Mouse (Mus musculus): ENCODE measurements around the gene Dclre1c. TPM values are rescaled to one million over a fixed set of nuclear protein-coding genes. Genes with fewer than 3 reads are reported as not detected.

Dclre1c gene
- 7.5 and 8.5 TPM in 2 replicates for polyA plus RNA-seq (2012; rRNA removed; ENCODE audit: low replicate concordance)

GRCm38 (mm10) chr2:3423841-3424578, at the start of gene Dclre1c:
Gene Dclre1c (plus strand): TSS chr2:3424131.

DNA sequence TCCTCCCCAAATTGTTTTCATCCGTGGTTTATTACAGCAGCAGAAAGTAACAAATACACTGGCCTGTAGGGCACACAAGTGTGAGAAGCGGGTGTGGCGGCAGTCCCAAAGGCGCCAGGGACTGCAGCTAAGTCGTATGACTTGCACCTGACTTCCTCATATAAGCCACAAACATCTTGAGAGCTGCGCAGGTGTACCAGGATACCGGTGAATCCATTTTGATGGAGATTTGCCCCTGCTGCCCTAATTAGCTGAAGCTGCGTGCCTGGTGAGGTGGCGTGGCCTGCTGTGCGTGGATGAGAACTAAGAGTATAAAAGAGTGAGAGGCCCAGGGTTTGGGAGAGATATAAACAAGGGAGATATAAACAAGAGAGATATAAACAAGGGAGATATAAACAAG, 26.8 kb upstream of the Dclre1c start, which contains the start of gene Olah:
Olah (minus strand) TSS at position 101 of the 400 bp plus-strand sequence.

GRCm38 (mm10) chr2:3422548-3422947, 1.4 kb upstream of the Dclre1c start, which contains the start of gene Meig1:
Gene Meig1 (minus strand): TSS chr2:3422648.

GRCm38 (mm10) chr2:3474861-3475283, 50.9 kb downstream of the Dclre1c start, which contains the start of gene Suv39h2:
Gene Suv39h2 (minus strand): TSS chr2:3475031.

GRCm38 (mm10) chr2:3512552-3513454, 88.9 kb downstream of the Dclre1c start, which contains the start of the genes Gm45902, Hspa14 and Cdnf:
Gene Gm45902 (minus strand): TSS chr2:3512790.
Gene Hspa14 (minus strand): TSS chr2:3512814.
Gene Cdnf (plus strand): TSS chr2:3513030.

Other genes with a start within 250 kb of the Dclre1c start
- gene Nmt2, start 139.9 kb upstream of the Dclre1c start, polyA plus RNA-seq (2012; rRNA removed; ENCODE audit: low replicate concordance): 10.4 and 12.8 TPM in 2 replicates
- gene Rpp38, start 91.5 kb upstream of the Dclre1c start, polyA plus RNA-seq (2012; rRNA removed; ENCODE audit: low replicate concordance): 4.7 and 10.0 TPM in 2 replicates
- not detected in 2 replicates for gene Acbd7, start 88.0 kb upstream of the Dclre1c start, polyA plus RNA-seq (2012; rRNA removed; ENCODE audit: low replicate concordance)
- gene Olah, start 26.9 kb upstream of the Dclre1c start, polyA plus RNA-seq (2012; rRNA removed; ENCODE audit: low replicate concordance): not detected in 2 replicates
- gene Meig1, start 1.5 kb upstream of the Dclre1c start, polyA plus RNA-seq (2012; rRNA removed; ENCODE audit: low replicate concordance): not detected in 2 replicates
- gene Suv39h2, start 50.9 kb downstream of the Dclre1c start, polyA plus RNA-seq (2012; rRNA removed; ENCODE audit: low replicate concordance): 0.26 and 1.9 TPM in 2 replicates
- 2.2 and 2.5 TPM in 2 replicates for gene Gm45902, start 88.7 kb downstream of the Dclre1c start, polyA plus RNA-seq (2012; rRNA removed; ENCODE audit: low replicate concordance)
- 42.0 and 46.4 TPM in 2 replicates for gene Hspa14, start 88.7 kb downstream of the Dclre1c start, polyA plus RNA-seq (2012; rRNA removed; ENCODE audit: low replicate concordance)
- 0.94 and 3.3 TPM in 2 replicates for gene Cdnf, start 88.9 kb downstream of the Dclre1c start, polyA plus RNA-seq (2012; rRNA removed; ENCODE audit: low replicate concordance)
- 10.2 and 15.2 TPM in 2 replicates for gene Fam107b, start 146.4 kb downstream of the Dclre1c start, polyA plus RNA-seq (2012; rRNA removed; ENCODE audit: low replicate concordance)